Mouse (Mus musculus) testis, adult 2 months (tissue): ENCODE measurements around the gene Gak. TPM values are rescaled to one million over a fixed set of nuclear protein-coding genes. Genes with fewer than 3 reads are reported as not detected.
A peak's percentile ranks its signal among the peaks of the same experiment; 100 is the strongest.

Experiments used
- H3K27ac ChIP-seq: fragments of 200-500 bp; 2 replicates; pipeline ENCODE4 v1.5.1; 2012; ENCODE audit warnings: low read depth, low read length; ENCODE audit not compliant: control insufficient read depth, insufficient read depth
- H3K27me3 ChIP-seq: fragments of 200-500 bp; 2 replicates; pipeline ENCODE4 v1.6.1; 2012; ENCODE audit warnings: mild to moderate bottlenecking, low read length, moderate library complexity; ENCODE audit not compliant: control insufficient read depth, insufficient read depth
- H3K36me3 ChIP-seq: fragments of 200-500 bp; 2 replicates; pipeline ENCODE4 v1.6.1; 2012; ENCODE audit warnings: mild to moderate bottlenecking, low read length; ENCODE audit not compliant: control insufficient read depth, insufficient read depth
- H3K4me1 ChIP-seq: fragments of 200-500 bp; 2 replicates; pipeline ENCODE4 v1.6.1; 2012; ENCODE audit warnings: low read length; ENCODE audit not compliant: control insufficient read depth, insufficient read depth
- H3K4me3 ChIP-seq: fragments of 200-500 bp; 2 replicates; pipeline ENCODE4 v1.5.1; 2012; ENCODE audit warnings: low read depth, mild to moderate bottlenecking, low read length, moderate library complexity, mixed read lengths; ENCODE audit not compliant: control insufficient read depth
- CTCF ChIP-seq: fragments of 200-500 bp; IDR thresholded peaks from 2 replicates; pipeline ENCODE4 v1.5.1; 2012; ENCODE audit warnings: low read depth, mild to moderate bottlenecking, inconsistent platforms, low read length, moderate library complexity; ENCODE audit not compliant: control insufficient read depth, insufficient read depth, insufficient replicate concordance
- POLR2A ChIP-seq: fragments of 200-500 bp; IDR thresholded peaks from 2 replicates; pipeline ENCODE4 v1.6.1; 2012; ENCODE audit warnings: low read depth, mild to moderate bottlenecking, inconsistent platforms, low read length, moderate library complexity; ENCODE audit not compliant: control insufficient read depth
- polyA plus RNA-seq: library from polyadenylated mRNA; depleted of rRNA; stranded (reverse); fragments of >200 nt; gene quantifications from 2 replicates; pipeline ENCODE4 v1.2.3, GENCODE M21; 2012; rRNA removed

Gene Gak
- 35.3 and 36.8 TPM in 2 replicates for polyA plus RNA-seq

GRCm38 (mm10) chr5:108629634-108630483 is at the start of gene Gak, which contains the start of gene Tmem175:
Gene Gak, minus strand, starts transcription at chr5:108629755.
Gene Tmem175, plus strand, starts transcription at chr5:108629770.
- Histone ChIP-seq H3K27me3 (no peaks in the 10 kb centered on the region), H3K4me1 (no peaks in the 10 kb centered on the region; the same call in 1 of the 2 replicates), H3K4me3 (peak within 1 kb of the TSS; percentile 94), H3K27ac (peak within 1 kb of the TSS; percentile 82), H3K36me3 (no peaks in the 10 kb centered on the region)
- TF ChIP-seq POLR2A (peak; percentile 92), CTCF (no peak; the same call in 1 of the 2 replicates)

- H3K36me3 ChIP-seq = no peaks in the 10 kb centered on the region
- peaks cover 10% of the 10 kb centered on the region for H3K4me1 ChIP-seq
- no peak overlapping the region for H3K4me3 ChIP-seq
- no peak overlapping the region for H3K27ac ChIP-seq
- TF ChIP-seq CTCF = no peak
- no peak for TF ChIP-seq POLR2A
- no peaks in the 10 kb centered on the region for H3K27me3 ChIP-seq
These were observed 48.8 kb upstream of the Gak start for GRCm38 (mm10) chr5:108678296-108678854.

DNA sequence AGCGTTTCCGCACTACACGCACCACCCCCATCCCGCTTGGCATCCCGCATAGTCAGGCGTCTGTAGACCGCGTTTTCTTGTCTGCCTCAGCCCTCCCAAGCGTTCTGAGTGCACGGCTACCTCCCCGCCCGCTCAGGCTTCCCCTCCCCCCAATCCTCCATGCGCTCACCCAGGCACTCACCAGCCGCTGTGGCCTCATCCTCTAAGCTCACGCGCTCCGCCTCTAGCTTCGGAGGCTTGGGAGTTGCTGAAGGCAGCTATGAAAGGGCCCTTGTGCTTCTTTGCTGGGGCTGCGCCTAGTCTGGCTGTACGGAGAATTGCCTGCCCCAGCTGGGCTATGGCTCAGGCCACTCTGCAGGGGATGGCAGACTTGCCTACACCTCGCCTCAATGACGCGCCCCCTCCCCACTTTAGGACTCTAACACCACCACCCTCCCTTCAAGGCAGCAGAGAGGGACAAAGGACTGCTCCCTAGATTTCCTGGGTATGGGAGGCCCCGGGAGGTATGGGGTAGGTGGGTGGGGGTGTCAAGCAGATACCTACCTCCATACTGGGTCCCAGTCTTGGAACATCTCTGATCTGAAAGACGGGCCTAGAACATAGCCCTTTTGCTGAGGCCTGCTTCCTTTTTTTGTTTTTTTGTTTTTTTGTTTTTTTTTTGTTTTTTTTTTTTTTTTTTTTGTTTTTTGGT is 48.2 kb upstream of the Gak start:
- H3K27ac ChIP-seq = no peak overlapping the region
- no peaks in the 10 kb centered on the region for H3K27me3 ChIP-seq
- no peak overlapping the region for H3K4me3 ChIP-seq
- TF ChIP-seq POLR2A (no peak), CTCF (no peak)
- H3K36me3 ChIP-seq = no peaks in the 10 kb centered on the region
- peaks cover 10% of the 10 kb centered on the region for H3K4me1 ChIP-seq

DNA sequence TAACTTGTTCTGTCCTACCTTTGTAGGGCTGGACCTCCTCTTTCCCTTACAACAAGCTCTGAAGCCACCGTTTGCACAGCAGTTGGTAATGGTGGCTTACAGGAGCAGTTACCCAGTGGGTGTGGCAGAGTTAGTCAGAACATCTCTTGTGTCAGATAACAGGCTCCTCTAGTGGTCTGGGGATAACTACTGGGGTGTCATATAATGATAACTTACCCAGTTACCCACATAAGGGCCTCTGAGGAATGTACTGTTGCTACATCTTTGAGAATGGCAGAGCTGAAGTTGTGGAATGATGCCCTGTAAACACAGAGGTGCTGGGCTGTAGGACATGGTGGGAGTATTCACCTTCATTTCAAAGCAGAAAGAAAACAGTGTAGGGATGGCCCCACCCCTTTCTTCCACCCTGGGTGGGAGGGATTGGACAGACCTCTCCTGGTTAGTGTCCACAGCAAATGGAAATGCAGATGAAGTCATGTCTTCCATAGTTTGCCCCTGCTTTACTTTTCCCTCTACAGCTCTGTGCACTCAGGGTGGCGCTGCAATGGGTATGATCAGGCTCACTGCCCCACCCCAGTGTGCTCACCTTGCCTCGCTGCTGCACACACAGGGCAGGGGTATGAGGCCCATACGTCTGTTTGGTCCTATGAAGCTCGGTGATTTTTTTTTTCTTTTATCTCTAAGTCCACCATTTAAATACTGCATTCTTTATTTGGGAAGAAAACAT is 47.4 kb upstream of the Gak start:
- H3K36me3 ChIP-seq = no peaks in the 10 kb centered on the region
- no peak for TF ChIP-seq POLR2A
- TF ChIP-seq CTCF = no peak
- H3K27me3 ChIP-seq = no peaks in the 10 kb centered on the region
- no peak overlapping the region for H3K4me3 ChIP-seq
- H3K27ac ChIP-seq = no peak overlapping the region
- peaks cover 10% of the 10 kb centered on the region for H3K4me1 ChIP-seq

GRCm38 (mm10) chr5:108675251-108675816 is 45.8 kb upstream of the Gak start, which contains the start of gene Slc26a1:
Gene Slc26a1, minus strand, starts transcription at chr5:108675569.
- H3K4me3 ChIP-seq = no peak within 1 kb of the TSS
- no peaks in the 10 kb centered on the region for H3K36me3 ChIP-seq
- TF ChIP-seq CTCF = no peak
- TF ChIP-seq POLR2A = no peak
- H3K4me1 ChIP-seq = peaks cover 10% of the 10 kb centered on the region
- H3K27me3 ChIP-seq = no peaks in the 10 kb centered on the region
- H3K27ac ChIP-seq = no peak within 1 kb of the TSS

- Histone ChIP-seq H3K27ac (no peak overlapping the region), H3K4me3 (no peak overlapping the region), H3K4me1 (peaks cover 12% of the 10 kb centered on the region), H3K27me3 (no peaks in the 10 kb centered on the region), H3K36me3 (no peaks in the 10 kb centered on the region)
- TF ChIP-seq CTCF (no peak), POLR2A (no peak)
These were observed 45.1 kb upstream of the Gak start for GRCm38 (mm10) chr5:108674624-108675023.

- TF ChIP-seq CTCF (peak; percentile 19; the same call in 1 of the 2 replicates), POLR2A (no peak)
- Histone ChIP-seq H3K27me3 (no peaks in the 10 kb centered on the region), H3K36me3 (no peaks in the 10 kb centered on the region), H3K4me1 (peaks cover 11% of the 10 kb centered on the region), H3K4me3 (no peak overlapping the region), H3K27ac (no peak overlapping the region)
These were observed 42.2 kb upstream of the Gak start for GRCm38 (mm10) chr5:108671757-108672156.
